Comparison of ENCODE assay signal across 7 mouse cellular contexts in genomic region chr11:78079961-78080921, GRCm38 (mm10). TPM values are rescaled to one million over a fixed set of nuclear protein-coding genes. Genes with fewer than 3 reads are reported as not detected.
A peak's percentile ranks its signal among the peaks of the same experiment; 100 is the strongest.
DNase-seq lines count a peak whose midpoint lies in the region; ATAC-seq lines count a peak whose summit lies in the region.

Eral1 (minus strand) TSS chr11:78080383.

- peak; percentile 90 for ATAC-seq in intestine, embryonic 14.5 days (replicated peaks; ENCODE audit: low FRiP score, low TSS enrichment, low read depth)

- H3K27ac ChIP-seq in intestine, embryonic 14.5 days (ENCODE audit: low read depth) = peak within 1 kb of the TSS; percentile 44; the same call in 1 of the 2 replicates

- no peaks in the 10 kb centered on the region for H3K9me3 ChIP-seq in intestine, embryonic 14.5 days (ENCODE audit: control insufficient read depth, low read length)

- H3K4me1 ChIP-seq in intestine, embryonic 14.5 days (replicated peaks; ENCODE audit: control insufficient read depth, insufficient read depth, low read length) = 0 out of 2 replicates have a peak, but pooled peaks cover 3% of the 10 kb centered on the region

- H3K27me3 ChIP-seq in intestine, embryonic 14.5 days (replicated peaks; ENCODE audit: control insufficient read depth, insufficient read depth, low read length) = no peaks in the 10 kb centered on the region

- peaks cover 29% of the 10 kb centered on the region for H3K36me3 ChIP-seq in intestine, embryonic 14.5 days (ENCODE audit: control insufficient read depth, insufficient read depth, low read length)

- intact Hi-C loops in left cerebral cortex, postnatal 14 days (cut with DNase I) = loop anchor here (5.0 kb wide), 1 partner anchor 72 kb away; no protein-coding TSS in a partner anchor

- H3K4me3 ChIP-seq in intestine, embryonic 14.5 days (ENCODE audit: low read depth, low read length) = peak within 1 kb of the TSS; percentile 75

- peak within 1 kb of the TSS; percentile 71 for H3K9ac ChIP-seq in intestine, embryonic 14.5 days (ENCODE audit: low read length)

- under 1% methylated on average over 42 of the region's 42 CpGs for WGBS in intestine, embryonic 14.5 days

- peak within 1 kb of the TSS; percentile 70 for H3K4me2 ChIP-seq in intestine, embryonic 14.5 days (ENCODE audit: low read length)

- DNase-seq in adrenal gland, adult (ENCODE audit: inconsistent age in 2 of 2, low spot score in 1 of 2) = peak; percentile 86 to 95
- DNase-seq in embryo, embryonic 11 days = peak; percentile 93
- peak; percentile 65 for DNase-seq in gastrocnemius, postnatal 25 days
- DNase-seq in intestine, embryonic 14.5 days (ENCODE audit: low spot score) = peak; percentile 89
- DNase-seq in left cerebral cortex, postnatal 14 days (ENCODE audit: low spot score in 2 of 2) = peak; percentile 81 to 90
- DNase-seq in mesoderm, embryonic 11.5 days (ENCODE audit: low read depth, low spot score) = peak; percentile 86
- peak; percentile 82 for DNase-seq in right cerebral cortex, postnatal 4 days

RNA-seq across cellular contexts. Expression of gene Eral1, which starts in this region (rescaled TPM):
- total RNA-seq in gastrocnemius, postnatal 25 days (2021) = 10 to 100 TPM; 19.3 to 20.6 TPM
- 32.4 and 38.0 TPM in 2 replicates for polyA plus RNA-seq in intestine, embryonic 14.5 days (2014; fragmentation: Nextera tagmentation; extraction: Ambion mirVana)
- 10 to 100 TPM; 18.9 to 19.5 TPM for total RNA-seq in left cerebral cortex, postnatal 14 days (2021)

Comparison
In these comparisons a context has a peak if more than half of its experiments do, and no peak if none do; other contexts are left out.
1. Peak in every context shown above with its lines: DNase-seq, ATAC-seq, H3K4me3 ChIP-seq and H3K27ac ChIP-seq.